Mouse (Mus musculus) heart, adult 2 months (tissue): ENCODE results near the gene 6430628N08Rik.

Source experiments
- CTCF ChIP-seq: fragments of 200-600 bp; IDR thresholded peaks from 2 replicates; pipeline ENCODE4 v1.8.1; 2022; ENCODE audit warnings: antibody characterized with exemption, mild to moderate bottlenecking, moderate library complexity
- EP300 ChIP-seq: fragments of 200-500 bp; IDR thresholded peaks from 2 replicates; pipeline ENCODE4 v1.6.1; 2011; ENCODE audit warnings: low read depth, low read length, control low read depth; ENCODE audit not compliant: insufficient read depth
- POLR2A ChIP-seq: fragments of 200-500 bp; IDR thresholded peaks from 2 replicates; pipeline ENCODE4 v1.6.1; 2011; ENCODE audit warnings: mild to moderate bottlenecking, low read depth, low read length, control low read depth; ENCODE audit not compliant: insufficient read depth

DNA sequence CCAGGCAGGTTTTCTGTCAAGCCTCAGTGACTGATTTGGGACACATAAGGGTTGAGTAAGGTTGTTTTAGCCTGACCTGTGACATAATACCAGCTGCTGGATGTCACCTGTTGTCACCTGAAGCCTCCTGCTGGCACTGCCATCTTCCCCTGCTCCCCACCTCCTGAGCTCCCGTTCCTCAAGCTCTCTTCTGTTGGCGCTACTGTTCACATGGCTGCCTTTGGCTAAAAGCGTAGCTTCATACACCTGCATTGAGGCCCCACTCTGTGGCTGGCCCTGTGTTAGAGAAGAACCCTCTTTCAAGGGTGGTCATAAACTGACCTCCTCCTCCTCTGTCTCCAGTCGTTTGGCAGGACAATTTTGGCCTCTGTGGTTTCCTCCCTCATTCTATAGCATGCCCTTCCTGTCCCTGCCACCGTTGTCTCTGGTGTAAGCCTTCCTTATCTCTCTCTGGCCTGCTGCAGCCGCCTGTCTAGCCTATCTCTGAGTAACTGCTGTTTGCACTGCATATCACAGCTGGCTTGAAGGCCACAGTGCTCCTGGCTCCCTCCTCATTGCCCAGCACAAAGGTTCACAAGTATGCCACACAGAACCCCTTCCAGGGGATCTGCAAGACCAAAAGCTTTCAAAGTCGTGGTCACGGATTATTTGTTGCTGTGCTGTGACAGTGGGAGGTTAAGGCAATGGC, 41.3 kb upstream of the 6430628N08Rik start:
- TF ChIP-seq EP300 (no peak), CTCF (no peak), POLR2A (no peak)
